Mouse (Mus musculus) ES-E14 (cell line): ENCODE data around the gene Sh3kbp1. TPM values are rescaled to one million over a fixed set of nuclear protein-coding genes. Genes with fewer than 3 reads are reported as not detected.

ENCODE experiments used
- DNase-seq: peaks from one replicate; pipeline ENCODE4 v3.0.0-alpha.2; 2013; ENCODE audit warnings: low read depth, low spot score
- H3K27ac ChIP-seq: 2 replicates; pipeline ENCODE4 v1.5.1; 2012; ENCODE audit warnings: low read depth, mild to moderate bottlenecking, low read length, moderate library complexity, mixed read lengths; ENCODE audit not compliant: poor library complexity, insufficient read depth, severe bottlenecking
- H3K36me3 ChIP-seq: 2 replicates; pipeline ENCODE4 v1.6.1; 2012; ENCODE audit warnings: mild to moderate bottlenecking, low read length, moderate library complexity, mixed read lengths; ENCODE audit not compliant: control insufficient read depth, poor library complexity, insufficient read depth, severe bottlenecking
- H3K4me1 ChIP-seq, 2 experiments: fragments of 150-350 bp in 1 of 2; sonication (generic) in 1 of 2; 2 replicates each; pipeline ENCODE4 v1.6.1; 2012; ENCODE audit warnings: low read length in 2 of 2, mild to moderate bottlenecking in 1 of 2, mixed read lengths in 1 of 2; ENCODE audit not compliant: control insufficient read depth in 2 of 2, insufficient read depth in 2 of 2, poor library complexity in 1 of 2
- H3K4me3 ChIP-seq, 2 experiments: fragments of 150-350 bp in 1 of 2; sonication (generic) in 1 of 2; 2 replicates each; pipeline ENCODE4 v1.5.1; 2012; ENCODE audit warnings: low read length in 2 of 2, low read depth in 1 of 2, mild to moderate bottlenecking in 1 of 2, mixed read lengths in 1 of 2; ENCODE audit not compliant: insufficient read depth in 1 of 2, poor library complexity in 1 of 2, severe bottlenecking in 1 of 2
- H3K9ac ChIP-seq: 2 replicates; pipeline ENCODE4 v1.6.1; 2012; ENCODE audit warnings: low read depth, mild to moderate bottlenecking, low read length, mixed read lengths; ENCODE audit not compliant: poor library complexity, insufficient read depth, severe bottlenecking
- H3K9me3 ChIP-seq: fragments of 150-350 bp; sonication (generic); 2 replicates; pipeline ENCODE4 v1.6.1; 2012; ENCODE audit warnings: low read depth, mild to moderate bottlenecking, low read length; ENCODE audit not compliant: control insufficient read depth, insufficient read depth
- CHD2 ChIP-seq: IDR thresholded peaks from 2 replicates; pipeline ENCODE4 v1.6.1; 2014; ENCODE audit warnings: mild to moderate bottlenecking, low read depth, low read length, inconsistent platforms
- HCFC1 ChIP-seq: IDR thresholded peaks from 2 replicates; pipeline ENCODE4 v1.6.1; 2012; ENCODE audit warnings: low read length, inconsistent platforms, borderline replicate concordance; ENCODE audit not compliant: insufficient read depth
- MAFK ChIP-seq: IDR thresholded peaks from 2 replicates; pipeline ENCODE4 v1.6.1; 2014; ENCODE audit warnings: mild to moderate bottlenecking, low read depth, low read length, inconsistent platforms; ENCODE audit not compliant: insufficient read depth
- ZC3H11A ChIP-seq: IDR thresholded peaks from 2 replicates; pipeline ENCODE4 v1.6.1; 2012; ENCODE audit warnings: low read depth, mild to moderate bottlenecking, inconsistent platforms, low read length, borderline replicate concordance
- ZNF384 ChIP-seq: IDR thresholded peaks from 2 replicates; pipeline ENCODE4 v1.6.1; 2012; ENCODE audit warnings: low read depth, low read length, inconsistent platforms
- in situ Hi-C, 2 experiments: fragments of 600-800 bp; cut with MboI; formaldehyde crosslinking; loops; one replicate each; pipeline ENCODE4 v1.15.1; 2025; ENCODE audit warnings: low sequenced_read_pairs in 2 of 2, inconsistent platforms in 1 of 2; ENCODE audit not compliant: unreplicated experiment in 2 of 2
- total RNA-seq: library from RNA; depleted of rRNA; stranded (reverse); fragments of 300-350 nt; gene quantifications from 2 replicates; pipeline ENCODE4 v1.2.3, GENCODE M21; 2012

Gene Sh3kbp1
- total RNA-seq, 1 experiment, result 8.5 TPM

DNA sequence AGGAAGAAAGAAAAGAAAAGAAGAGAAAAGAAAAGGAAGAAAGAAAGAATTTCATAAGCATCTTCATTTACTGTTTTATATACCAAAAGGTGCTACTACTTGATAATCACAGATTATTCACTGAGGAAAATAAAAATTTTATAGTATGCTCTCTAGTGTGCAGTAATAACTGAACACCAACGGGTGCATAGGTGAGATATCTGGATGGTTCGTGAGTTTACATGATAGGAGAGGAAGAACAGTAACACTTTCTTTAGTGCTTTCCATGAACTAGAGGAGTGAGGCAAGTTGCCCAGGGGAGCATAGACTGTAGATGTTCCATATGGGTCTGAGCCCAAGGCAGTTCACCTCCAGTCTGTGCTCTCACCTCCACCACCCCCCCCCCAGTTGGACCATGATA lies 75.8 kb downstream of the Sh3kbp1 start:
- Histone ChIP-seq H3K27ac (no peak overlapping the region), H3K4me1 (no peaks in the 10 kb centered on the region), H3K4me3 (no peak overlapping the region), H3K9me3 (no peaks in the 10 kb centered on the region), H3K9ac (no peak overlapping the region), H3K36me3 (no peaks in the 10 kb centered on the region)
- TF ChIP-seq ZNF384 (no peak), CHD2 (no peak), HCFC1 (no peak), MAFK (no peak), ZC3H11A (no peak)
- no peak for DNase-seq
- in situ Hi-C loops, result no loop called here

DNA sequence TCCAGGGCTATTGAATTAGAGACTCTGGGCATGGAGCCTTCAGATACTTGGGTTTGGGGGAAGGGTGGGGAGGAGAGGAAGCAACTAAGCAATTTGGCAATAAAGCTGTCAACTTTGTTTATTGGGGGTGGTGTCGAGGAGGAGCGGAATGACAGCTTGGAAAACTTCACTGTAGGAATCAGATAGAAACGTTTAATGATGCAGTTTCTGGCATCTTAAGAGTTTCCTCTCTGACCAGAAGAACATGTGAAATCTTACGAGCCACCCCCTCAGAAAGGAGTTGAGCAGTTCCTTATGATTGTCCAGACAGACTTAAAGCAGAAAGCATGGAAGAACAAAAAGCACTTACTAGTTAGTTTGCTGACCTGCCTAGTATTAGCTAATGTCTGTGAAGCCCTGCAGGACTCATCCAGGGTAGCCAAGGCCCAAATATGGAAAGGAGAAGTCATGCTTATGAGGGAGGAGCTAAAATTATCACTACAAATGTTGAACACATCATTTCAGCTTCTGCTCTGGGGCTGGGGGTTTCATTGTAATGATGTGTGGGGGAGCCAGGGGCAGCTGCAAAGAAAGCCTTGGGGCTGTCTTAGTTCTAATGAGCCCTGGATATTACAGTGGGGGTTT lies 77.4 kb downstream of the Sh3kbp1 start:
- H3K27ac ChIP-seq, result no peak overlapping the region
- DNase-seq, result no peak
- TF ChIP-seq MAFK, result no peak
- TF ChIP-seq HCFC1, result no peak
- no peak for TF ChIP-seq CHD2
- no peak for TF ChIP-seq ZC3H11A
- TF ChIP-seq ZNF384, result no peak
- no peaks in the 10 kb centered on the region for H3K9me3 ChIP-seq
- no peaks in the 10 kb centered on the region for H3K36me3 ChIP-seq
- no peak overlapping the region for H3K9ac ChIP-seq
- H3K4me3 ChIP-seq, result no peak overlapping the region
- in situ Hi-C loops, result no loop called here
- H3K4me1 ChIP-seq, result no peaks in the 10 kb centered on the region

DNA sequence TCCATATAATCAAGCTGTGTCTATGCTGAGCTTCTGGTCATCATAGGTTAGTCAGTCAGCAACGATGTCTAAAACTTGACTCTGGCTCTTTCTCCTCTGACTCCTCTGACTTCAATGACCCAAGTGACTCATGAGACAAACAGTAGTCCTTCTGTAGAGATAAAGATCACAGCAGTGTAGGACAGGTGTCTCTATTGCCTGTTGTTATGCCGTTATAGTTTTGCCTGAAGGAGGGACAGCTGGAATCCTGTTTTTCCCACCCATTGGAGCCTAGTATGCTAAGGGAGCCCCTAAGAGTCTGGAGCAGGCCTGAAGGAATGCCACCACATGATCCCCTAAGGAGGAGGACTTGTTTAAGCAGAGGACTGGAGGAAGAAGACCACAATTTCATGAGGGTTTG lies 78.3 kb downstream of the Sh3kbp1 start:
- Histone ChIP-seq H3K27ac (no peak overlapping the region), H3K9ac (no peak overlapping the region), H3K4me1 (no peaks in the 10 kb centered on the region), H3K9me3 (no peaks in the 10 kb centered on the region), H3K36me3 (no peaks in the 10 kb centered on the region), H3K4me3 (no peak overlapping the region)
- TF ChIP-seq MAFK (no peak), ZNF384 (no peak), CHD2 (no peak), ZC3H11A (no peak), HCFC1 (no peak)
- DNase-seq, result no peak
- in situ Hi-C loops, result no loop called here

DNA sequence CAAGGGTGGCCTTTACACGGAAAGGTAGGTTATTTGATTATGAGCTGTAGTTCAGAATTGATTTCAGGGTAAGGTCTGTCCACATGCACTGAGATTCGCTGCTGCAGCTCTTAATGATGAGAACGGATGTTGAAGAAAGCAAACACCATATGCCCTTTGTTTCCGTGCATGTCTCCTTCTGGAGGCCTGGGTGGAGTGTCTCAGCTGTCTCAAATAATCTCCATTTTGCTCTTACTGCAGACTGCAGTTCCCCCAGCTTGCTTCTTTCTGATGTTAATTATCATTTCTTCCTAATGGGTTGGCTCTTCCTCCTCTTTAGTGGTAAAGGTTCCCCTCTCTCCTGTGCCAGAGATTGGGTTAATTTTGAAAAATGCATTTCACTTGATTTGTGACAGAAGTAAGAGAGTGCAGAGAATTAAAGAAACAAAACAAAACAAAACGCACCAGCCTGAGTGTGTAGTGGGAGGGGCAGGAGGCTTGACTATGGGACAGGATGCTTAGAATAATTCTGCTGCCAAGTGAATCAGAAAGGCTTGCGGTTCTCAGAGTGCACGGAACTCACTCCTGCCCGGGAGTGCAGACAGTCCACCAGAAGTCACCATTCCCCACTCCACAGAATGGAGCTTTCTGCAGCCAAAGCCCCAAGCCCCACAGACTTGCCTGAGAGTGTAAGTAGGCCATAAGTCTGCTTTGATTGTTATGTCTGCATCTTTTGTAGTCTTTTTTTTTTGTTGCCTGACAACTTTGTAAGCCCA lies 81.2 kb downstream of the Sh3kbp1 start:
- in situ Hi-C loops, result no loop called here
- no peak overlapping the region for H3K9ac ChIP-seq
- no peaks in the 10 kb centered on the region for H3K4me1 ChIP-seq
- DNase-seq, result no peak
- H3K36me3 ChIP-seq, result no peaks in the 10 kb centered on the region
- H3K4me3 ChIP-seq, result no peak overlapping the region
- TF ChIP-seq ZC3H11A (no peak), CHD2 (no peak), MAFK (no peak), HCFC1 (no peak), ZNF384 (no peak)
- no peaks in the 10 kb centered on the region for H3K9me3 ChIP-seq
- no peak overlapping the region for H3K27ac ChIP-seq
